Mouse (Mus musculus) brain, embryonic 14.5 days (tissue): ENCODE results near the gene Mbd3.

Experiments used
- CTCF ChIP-seq: fragments of 200-500 bp; IDR thresholded peaks from 2 replicates; pipeline ENCODE4 v1.5.1; 2012; ENCODE audit warnings: inconsistent platforms, mild to moderate bottlenecking, moderate library complexity, borderline replicate concordance; ENCODE audit not compliant: insufficient read depth, insufficient read length; ENCODE audit errors: extremely low read depth
- POLR2A ChIP-seq: fragments of 200-500 bp; IDR thresholded peaks from 2 replicates; pipeline ENCODE4 v1.6.1; 2012; ENCODE audit warnings: mild to moderate bottlenecking, inconsistent platforms, borderline replicate concordance; ENCODE audit not compliant: poor library complexity, insufficient read depth, insufficient read length, severe bottlenecking; ENCODE audit errors: extremely low read depth

DNA sequence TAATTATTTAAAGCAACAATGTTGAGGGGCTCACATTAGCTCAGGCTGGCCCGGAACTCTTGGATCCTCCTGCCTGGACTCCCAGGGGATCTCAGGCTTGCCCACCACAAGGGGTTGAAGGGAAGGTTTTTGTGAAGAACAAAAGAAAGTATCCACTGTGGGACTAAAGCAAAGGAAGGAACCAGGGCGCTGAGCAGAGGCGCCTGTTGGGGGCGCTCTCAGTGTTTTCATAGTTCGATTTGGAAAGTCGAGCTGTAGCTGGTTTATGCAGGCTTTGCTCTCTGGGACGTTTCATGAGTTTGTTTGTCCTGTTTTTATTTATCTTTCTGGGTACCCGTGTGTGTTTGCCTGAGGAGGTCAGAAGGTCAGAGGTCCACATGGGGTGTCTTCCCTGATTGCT, 42.2 kb upstream of the Mbd3 start:
- 0 out of 2 replicates have a peak, but pooled peaks have one; percentile 8 for TF ChIP-seq CTCF
- TF ChIP-seq POLR2A: no peak
